Mouse (Mus musculus): ENCODE results near the gene Wdr48. TPM values are rescaled to one million over a fixed set of nuclear protein-coding genes. Genes with fewer than 3 reads are reported as not detected.

Gene Wdr48
- total and polyA plus RNA-seq, 2 experiments from 2014 or later, result 48.8 to 53.0 TPM

GRCm38 (mm10) chr9:119893881-119894280 lies 797 bp upstream of the Wdr48 start:
- ATAC-seq (ENCODE audit: low FRiP score) (no peak), DNase-seq (ENCODE audit: low spot score) (no peak)
- H3K4me1 ChIP-seq (ENCODE audit: insufficient read depth, low read length), result peaks cover 9% of the 10 kb centered on the region; the same call in 1 of the 2 replicates
- H3K36me3 ChIP-seq (ENCODE audit: insufficient read depth, low read length), result no peaks in the 10 kb centered on the region
- H3K27ac ChIP-seq (ENCODE audit: low read depth, low read length), result no peak overlapping the region
- H3K4me2 ChIP-seq (ENCODE audit: low read depth, low read length, poor library complexity, severe bottlenecking), result peak overlapping the region; percentile 86
- H3K27me3 ChIP-seq (ENCODE audit: insufficient read depth, low read length), result no peaks in the 10 kb centered on the region
- 0 out of 2 replicates have a peak overlapping the region, but pooled peaks have one; percentile 84 for H3K9ac ChIP-seq (replicated peaks; ENCODE audit: low read length, poor library complexity, severe bottlenecking)
- H3K9me3 ChIP-seq (ENCODE audit: low read length), result no peaks in the 10 kb centered on the region
- WGBS, result 89% methylated on average over 5 of the region's 5 CpGs
- no peak for TF ChIP-seq CTCF (IDR thresholded peaks at IDR 0.05)
- peak overlapping the region; percentile 97; the same call in 1 of the 2 replicates for H3K4me3 ChIP-seq (ENCODE audit: low read depth, low read length)

GRCm38 (mm10) chr9:119895040-119895721 lies 503 bp downstream of the Wdr48 start:
- TF ChIP-seq CTCF (IDR thresholded peaks at IDR 0.05), result no peak
- ATAC-seq (ENCODE audit: low FRiP score) (peak; percentile 39; the same call in 1 of the 2 replicates), DNase-seq (ENCODE audit: low spot score) (peak; percentile 6)

GRCm38 (mm10) chr9:119899446-119899845 lies 4.8 kb downstream of the Wdr48 start:
- no peak overlapping the region for H3K4me3 ChIP-seq (ENCODE audit: low read depth, low read length)
- H3K36me3 ChIP-seq (ENCODE audit: insufficient read depth, low read length), result peaks cover 6% of the 10 kb centered on the region; the same call in 1 of the 2 replicates
- no peak overlapping the region for H3K27ac ChIP-seq (ENCODE audit: low read depth, low read length)
- H3K4me2 ChIP-seq (ENCODE audit: low read depth, low read length, poor library complexity, severe bottlenecking), result no peak overlapping the region
- no peaks in the 10 kb centered on the region for H3K9me3 ChIP-seq (ENCODE audit: low read length)
- WGBS, result 93% methylated on average over 2 of the region's 2 CpGs
- peaks cover 9% of the 10 kb centered on the region; the same call in 1 of the 2 replicates for H3K4me1 ChIP-seq (ENCODE audit: insufficient read depth, low read length)
- no peak for TF ChIP-seq CTCF (IDR thresholded peaks at IDR 0.05)
- H3K27me3 ChIP-seq (ENCODE audit: insufficient read depth, low read length), result no peaks in the 10 kb centered on the region
- ATAC-seq (ENCODE audit: low FRiP score) (no peak), DNase-seq (ENCODE audit: low spot score) (no peak)
- no peak overlapping the region for H3K9ac ChIP-seq (replicated peaks; ENCODE audit: low read length, poor library complexity, severe bottlenecking)

More at GRCm38 (mm10) chr9:119895040-119895721, 503 bp downstream of the Wdr48 start:
- no peaks in the 10 kb centered on the region for H3K36me3 ChIP-seq (ENCODE audit: insufficient read depth, low read length)
- H3K27me3 ChIP-seq (ENCODE audit: insufficient read depth, low read length), result no peaks in the 10 kb centered on the region
- H3K9me3 ChIP-seq (ENCODE audit: low read length), result no peaks in the 10 kb centered on the region
- H3K4me3 ChIP-seq (ENCODE audit: low read depth, low read length), result peak overlapping the region; percentile 97
- H3K9ac ChIP-seq (replicated peaks; ENCODE audit: low read length, poor library complexity, severe bottlenecking), result peak overlapping the region; percentile 84
- 4% methylated on average over 28 of the region's 71 CpGs for WGBS
- H3K4me1 ChIP-seq (ENCODE audit: insufficient read depth, low read length), result peaks cover 9% of the 10 kb centered on the region; the same call in 1 of the 2 replicates
- peak overlapping the region; percentile 73 for H3K27ac ChIP-seq (ENCODE audit: low read depth, low read length)
- H3K4me2 ChIP-seq (ENCODE audit: low read depth, low read length, poor library complexity, severe bottlenecking), result peak overlapping the region; percentile 86

- no peaks in the 10 kb centered on the region for H3K4me1 ChIP-seq (ENCODE audit: insufficient read depth, low read length)
- H3K9me3 ChIP-seq (ENCODE audit: low read length), result no peaks in the 10 kb centered on the region
- no peak for TF ChIP-seq CTCF (IDR thresholded peaks at IDR 0.05)
- no peak overlapping the region for H3K4me2 ChIP-seq (ENCODE audit: low read depth, low read length, poor library complexity, severe bottlenecking)
- no peak overlapping the region for H3K4me3 ChIP-seq (ENCODE audit: low read depth, low read length)
- H3K36me3 ChIP-seq (ENCODE audit: insufficient read depth, low read length), result peaks cover 34% of the 10 kb centered on the region
- no peak for DNase-seq (ENCODE audit: low spot score)
- H3K27me3 ChIP-seq (ENCODE audit: insufficient read depth, low read length), result no peaks in the 10 kb centered on the region
- H3K9ac ChIP-seq (replicated peaks; ENCODE audit: low read length, poor library complexity, severe bottlenecking), result no peak overlapping the region
- H3K27ac ChIP-seq (ENCODE audit: low read depth, low read length), result no peak overlapping the region
- 91% methylated on average over 11 of the region's 12 CpGs for WGBS
- no peak for ATAC-seq (ENCODE audit: low FRiP score)
Measured at GRCm38 (mm10) chr9:119902410-119903151, 7.9 kb downstream of the Wdr48 start.

GRCm38 (mm10) chr9:119908708-119909107 lies 14.0 kb downstream of the Wdr48 start:
- H3K27me3 ChIP-seq (ENCODE audit: insufficient read depth, low read length), result no peaks in the 10 kb centered on the region
- no peak overlapping the region for H3K4me2 ChIP-seq (ENCODE audit: low read depth, low read length, poor library complexity, severe bottlenecking)
- no peaks in the 10 kb centered on the region for H3K9me3 ChIP-seq (ENCODE audit: low read length)
- ATAC-seq (ENCODE audit: low FRiP score) (no peak), DNase-seq (ENCODE audit: low spot score) (no peak)
- H3K4me3 ChIP-seq (ENCODE audit: low read depth, low read length), result no peak overlapping the region
- no peak for TF ChIP-seq CTCF (IDR thresholded peaks at IDR 0.05)
- H3K27ac ChIP-seq (ENCODE audit: low read depth, low read length), result no peak overlapping the region
- H3K4me1 ChIP-seq (ENCODE audit: insufficient read depth, low read length), result no peaks in the 10 kb centered on the region
- H3K9ac ChIP-seq (replicated peaks; ENCODE audit: low read length, poor library complexity, severe bottlenecking), result no peak overlapping the region
- H3K36me3 ChIP-seq (ENCODE audit: insufficient read depth, low read length), result peaks cover 90% of the 10 kb centered on the region
- WGBS, result 95% methylated on average over 3 of the region's 3 CpGs

- Histone ChIP-seq H3K36me3 (ENCODE audit: insufficient read depth, low read length) (peaks cover 91% of the 10 kb centered on the region), H3K4me2 (ENCODE audit: low read depth, low read length, poor library complexity, severe bottlenecking) (no peak overlapping the region), H3K4me1 (ENCODE audit: insufficient read depth, low read length) (no peaks in the 10 kb centered on the region), H3K9me3 (ENCODE audit: low read length) (no peaks in the 10 kb centered on the region), H3K27ac (ENCODE audit: low read depth, low read length) (no peak overlapping the region), H3K27me3 (ENCODE audit: insufficient read depth, low read length) (no peaks in the 10 kb centered on the region), H3K9ac (replicated peaks; ENCODE audit: low read length, poor library complexity, severe bottlenecking) (no peak overlapping the region), H3K4me3 (ENCODE audit: low read depth, low read length) (no peak overlapping the region)
- no peak for DNase-seq (ENCODE audit: low spot score)
- TF ChIP-seq CTCF (IDR thresholded peaks at IDR 0.05), result no peak
- ATAC-seq (ENCODE audit: low FRiP score), result no peak
- WGBS, result 90% methylated on average over 3 of the region's 3 CpGs
Measured at GRCm38 (mm10) chr9:119909931-119910330, 15.3 kb downstream of the Wdr48 start.
